Mouse (Mus musculus) adrenal gland, adult 18-20 months (tissue): ENCODE results near the gene Esyt2. TPM values are rescaled to one million over a fixed set of nuclear protein-coding genes. Genes with fewer than 3 reads are reported as not detected.

Experiments used
- DNase-seq, 2 experiments: peaks; one replicate each; pipeline ENCODE4 v3.0.0; 2021 to 2022; ENCODE audit warnings: low spot score in 2 of 2
- total RNA-seq, 2 experiments: library from RNA; stranded (reverse); gene quantifications; 1 replicate in 1 of 2; 2 replicates in 1 of 2; pipeline ENCODE4 v1.2.3; 2021

Gene Esyt2
- total RNA-seq, 2 experiments from 2014 or later, result 50.0 to 54.6 TPM

GRCm38 (mm10) chr12:116279181-116279580 is 1.8 kb upstream of the Esyt2 start:
- DNase-seq, result no peak

- DNase-seq, result no peak
Observed at GRCm38 (mm10) chr12:116280149-116280652, 795 bp upstream of the Esyt2 start.

DNA sequence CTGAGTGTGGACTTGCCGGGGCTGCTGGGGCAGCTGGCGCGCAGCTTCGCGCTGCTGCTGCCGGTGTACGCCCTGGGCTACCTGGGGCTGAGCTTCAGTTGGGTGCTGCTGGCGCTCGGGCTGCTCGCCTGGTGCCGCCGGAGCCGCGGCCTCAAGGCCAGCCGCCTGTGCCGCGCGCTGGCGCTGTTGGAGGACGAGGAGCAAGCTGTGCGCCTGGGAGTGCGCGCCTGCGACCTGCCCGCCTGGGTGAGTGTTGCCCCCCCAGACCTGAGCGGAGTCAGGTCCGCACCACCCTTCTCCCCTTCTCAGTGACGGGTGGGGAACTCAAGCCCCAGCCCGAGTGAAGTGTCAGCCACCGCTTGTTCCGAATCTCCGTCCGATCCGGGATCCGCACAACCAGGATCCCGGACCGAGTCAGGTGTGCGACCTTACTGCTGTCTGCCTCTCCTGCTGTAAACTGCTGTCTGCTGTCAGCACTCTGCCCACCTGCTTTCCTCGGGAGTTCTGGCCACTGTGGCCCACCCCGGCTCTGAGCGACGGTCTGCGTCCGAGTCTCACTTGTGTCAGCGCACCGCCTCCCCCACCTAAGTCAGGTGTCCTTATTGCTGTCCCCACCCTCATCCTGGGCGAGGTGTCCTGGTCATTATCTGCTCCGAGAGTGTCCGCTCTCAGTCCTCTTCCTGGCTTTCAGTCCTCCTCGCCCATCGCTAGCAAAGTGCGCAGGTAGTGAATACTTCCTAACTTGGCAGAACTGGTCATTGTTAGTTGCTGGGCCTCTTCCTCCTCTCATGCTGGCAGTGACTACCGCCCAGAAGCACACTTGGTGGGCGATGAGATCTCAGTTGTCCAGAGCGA is 658 bp downstream of the Esyt2 start:
- peak in 1 of 2 experiments; percentile 32 for DNase-seq

- no peak for DNase-seq
Observed at GRCm38 (mm10) chr12:116282856-116283255, 1.9 kb downstream of the Esyt2 start.

- DNase-seq, result no peak
Observed at GRCm38 (mm10) chr12:116283511-116283910, 2.5 kb downstream of the Esyt2 start.

DNA sequence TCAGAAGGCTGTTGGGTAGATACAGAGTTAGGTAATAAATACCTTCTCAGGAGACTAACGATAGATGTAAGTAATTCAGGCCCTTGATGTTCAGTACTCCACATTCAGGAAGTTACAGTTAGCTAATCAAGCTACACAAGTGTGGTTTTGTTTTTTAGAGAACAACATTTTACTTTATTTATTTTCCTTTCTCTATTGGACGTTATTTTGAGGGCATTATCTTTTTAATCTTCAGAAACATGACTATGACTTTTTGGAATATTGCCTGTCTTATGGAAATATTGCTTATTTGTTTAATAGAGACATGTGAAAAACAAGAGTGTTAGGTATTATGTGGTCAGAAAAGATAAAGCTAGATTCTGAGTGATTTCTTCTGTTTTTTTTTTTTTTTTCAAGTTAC is 12.2 kb downstream of the Esyt2 start:
- no peak for DNase-seq

GRCm38 (mm10) chr12:116293599-116294292 is 12.8 kb downstream of the Esyt2 start:
- no peak for DNase-seq

- DNase-seq, result no peak
Observed at GRCm38 (mm10) chr12:116299906-116300305, 18.9 kb downstream of the Esyt2 start.

DNA sequence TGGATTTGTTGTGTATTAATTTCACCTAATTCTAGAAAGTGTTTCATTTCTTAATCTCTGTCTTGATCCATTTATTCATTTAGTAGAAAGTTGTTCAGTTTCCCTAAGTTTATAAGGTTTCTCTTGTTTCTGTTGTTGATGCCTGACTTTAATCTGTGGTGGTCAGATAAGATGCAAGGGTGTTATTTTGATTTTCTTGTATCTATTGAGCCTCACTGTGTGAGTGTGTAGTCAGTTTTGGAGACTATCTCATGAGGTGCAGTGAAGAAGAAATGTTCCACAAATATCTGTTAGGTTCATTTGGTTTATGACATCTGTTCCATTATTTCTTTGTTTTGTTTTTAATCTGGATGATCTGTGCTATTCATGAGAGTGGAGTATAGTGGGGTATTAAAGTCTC is 21.2 kb downstream of the Esyt2 start:
- DNase-seq, result no peak

DNA sequence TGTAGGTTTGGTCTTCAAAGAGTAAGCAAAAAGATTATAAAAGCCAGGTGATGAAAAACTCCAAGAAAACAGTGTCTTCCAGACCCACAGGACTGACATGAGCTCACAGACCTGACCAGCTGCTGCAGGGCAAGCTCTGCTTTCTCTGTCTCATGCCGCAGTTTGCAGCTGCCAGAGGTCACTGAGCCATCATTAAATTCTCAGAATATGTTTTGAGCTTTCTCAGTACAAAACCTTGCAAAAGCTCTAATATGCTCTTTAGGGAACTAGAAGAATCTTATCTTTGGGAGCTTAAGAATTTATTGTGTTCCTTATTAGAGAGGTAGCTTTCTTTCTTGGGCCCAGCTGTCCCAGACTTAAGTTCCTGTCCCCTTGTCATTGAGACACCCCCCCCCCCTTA is 25.0 kb downstream of the Esyt2 start:
- peak in 1 of 2 experiments; percentile 6 for DNase-seq

DNA sequence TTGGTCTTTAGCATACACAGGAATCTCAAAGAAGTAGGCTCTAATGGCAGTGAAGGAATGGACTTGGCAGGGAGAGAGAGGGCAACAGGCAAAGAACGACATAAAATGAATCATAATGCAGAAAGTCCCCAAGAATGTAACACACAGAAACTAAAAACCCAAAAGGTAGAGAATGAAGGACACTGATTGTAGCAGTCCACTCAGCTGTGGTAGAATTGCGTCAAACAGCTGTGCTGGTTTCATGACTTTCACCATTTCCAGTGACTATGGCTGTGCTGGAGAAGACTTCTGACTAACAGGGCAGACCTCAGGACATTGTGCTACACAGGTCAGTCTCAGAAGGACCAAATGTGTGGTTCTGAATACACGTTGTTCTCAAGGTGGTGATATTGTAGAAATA is 26.9 kb downstream of the Esyt2 start:
- no peak for DNase-seq

- no peak for DNase-seq
Observed at GRCm38 (mm10) chr12:116308612-116309011, 27.6 kb downstream of the Esyt2 start.

DNA sequence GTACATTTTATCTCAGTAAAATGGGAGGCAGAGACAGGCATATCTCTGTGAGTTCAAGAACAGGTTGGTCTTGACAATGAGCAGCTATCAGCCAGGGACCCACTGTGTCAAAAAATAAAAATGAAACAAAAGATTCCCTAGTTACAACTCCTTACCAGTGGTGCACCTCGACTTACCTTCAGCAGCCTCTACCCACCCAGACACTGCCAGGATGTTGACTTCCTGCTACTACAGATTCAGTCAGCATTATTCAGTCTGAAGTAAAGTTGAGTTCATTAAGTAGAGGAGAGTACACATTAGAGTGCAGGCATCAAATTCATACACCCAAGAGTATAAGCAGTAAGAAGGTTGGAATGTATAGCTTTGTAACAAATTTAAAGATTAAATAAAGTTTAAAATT is 32.8 kb downstream of the Esyt2 start:
- DNase-seq, result no peak

GRCm38 (mm10) chr12:116315498-116315897 is 34.5 kb downstream of the Esyt2 start:
- DNase-seq, result no peak

- DNase-seq, result no peak
Observed at GRCm38 (mm10) chr12:116317818-116318217, 36.8 kb downstream of the Esyt2 start.

- DNase-seq, result no peak
Observed at GRCm38 (mm10) chr12:116325545-116325944, 44.5 kb downstream of the Esyt2 start.

GRCm38 (mm10) chr12:116326159-116326558 is 45.2 kb downstream of the Esyt2 start:
- no peak for DNase-seq

- no peak for DNase-seq
Observed at GRCm38 (mm10) chr12:116334253-116334652, 53.3 kb downstream of the Esyt2 start.

DNA sequence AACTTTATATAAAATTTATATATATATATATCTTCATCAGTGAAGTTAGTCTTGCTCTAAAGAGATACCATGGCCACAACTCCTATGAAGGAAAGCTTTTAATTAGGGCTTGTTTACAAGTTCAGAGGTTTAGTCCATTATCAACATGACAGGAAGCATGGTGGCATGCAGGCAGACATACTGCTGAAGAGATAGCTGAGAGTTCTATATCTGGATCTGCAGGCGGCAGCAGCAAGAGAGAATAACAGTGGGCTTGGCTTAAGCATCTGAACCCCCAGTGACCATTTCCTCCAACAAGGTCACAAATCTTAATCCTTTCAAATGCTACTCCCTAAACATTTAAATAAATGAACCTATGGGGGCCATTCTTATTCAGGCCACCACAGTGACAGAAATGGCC is 59.2 kb downstream of the Esyt2 start:
- DNase-seq, result no peak

- DNase-seq, result no peak
Observed at GRCm38 (mm10) chr12:116348755-116349286, 67.8 kb downstream of the Esyt2 start.

DNA sequence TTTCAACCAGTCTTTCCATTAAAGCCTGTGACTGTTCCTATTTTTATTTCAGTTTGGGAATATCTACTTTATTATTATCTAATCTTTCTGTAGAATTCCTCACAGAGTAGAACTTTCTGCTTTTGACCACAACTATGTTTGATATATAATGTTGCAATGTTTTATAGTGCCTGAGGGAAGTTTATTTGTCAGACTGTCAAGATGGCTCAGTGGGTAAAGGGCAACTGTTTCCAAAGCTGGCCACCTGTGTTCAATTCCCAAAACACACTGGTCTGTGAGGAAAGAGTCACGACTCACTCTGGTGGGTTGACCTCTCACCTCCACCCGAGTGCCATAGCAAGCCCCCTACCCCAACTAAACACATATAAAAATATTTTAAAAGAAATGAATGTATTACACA is 68.4 kb downstream of the Esyt2 start:
- no peak for DNase-seq

DNA sequence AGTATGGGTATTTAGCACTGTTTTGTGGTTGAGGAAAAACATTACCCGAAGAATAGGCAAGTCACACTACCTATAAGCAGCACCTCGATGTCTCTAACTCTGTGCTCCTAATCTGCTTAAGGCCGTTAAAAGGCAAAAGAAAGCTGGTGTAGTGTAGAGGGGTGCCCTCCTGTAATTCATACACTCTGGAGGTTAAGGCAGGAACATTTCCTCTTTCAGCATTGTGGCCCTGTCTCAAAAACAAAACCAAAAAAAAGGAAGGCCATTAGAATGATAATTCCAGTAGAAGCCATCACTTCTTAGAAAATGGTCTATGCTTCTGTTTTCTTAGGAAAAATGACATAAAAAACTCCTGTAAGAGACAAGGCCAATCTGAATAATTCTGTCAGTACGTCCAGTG is 70.0 kb downstream of the Esyt2 start:
- no peak for DNase-seq
